Mouse (Mus musculus) small intestine, adult 2 months (tissue): ENCODE data around the gene Cdc14a.

ENCODE experiments used
- CTCF ChIP-seq: fragments of 200-500 bp; IDR thresholded peaks from 2 replicates; pipeline ENCODE4 v1.5.1; 2012; ENCODE audit warnings: low read depth, mild to moderate bottlenecking, control low read depth, inconsistent platforms, low read length, moderate library complexity, mixed read lengths; ENCODE audit not compliant: insufficient replicate concordance, insufficient read length; ENCODE audit errors: extremely low read depth
- POLR2A ChIP-seq: fragments of 200-500 bp; IDR thresholded peaks from 2 replicates; pipeline ENCODE4 v1.6.1; 2012; ENCODE audit warnings: low read depth, mild to moderate bottlenecking, control low read depth, inconsistent platforms, low read length, moderate library complexity

- TF ChIP-seq CTCF = no peak
- no peak for TF ChIP-seq POLR2A
Observed at GRCm38 (mm10) chr3:116340281-116340680, 83.6 kb downstream of the Cdc14a start.
